Mouse (Mus musculus): Measurements from ENCODE around the gene Saal1.
"Not testable (repeated sequence)": the region's sequence is repeated elsewhere in the genome, so short reads cannot be mapped to it uniquely, and the experiment has no call there.

Gene Saal1

GRCm38 (mm10) chr7:46686827-46687226, 23.7 kb downstream of the Saal1 start:
- DNase-seq (ENCODE audit: low spot score), result no peak

GRCm38 (mm10) chr7:46680732-46681131, 29.7 kb downstream of the Saal1 start:
- no peak for DNase-seq (ENCODE audit: low spot score)

- not testable (repeated sequence) for DNase-seq (ENCODE audit: low spot score)
Measured at GRCm38 (mm10) chr7:46679044-46679443, 31.4 kb downstream of the Saal1 start.

- DNase-seq (ENCODE audit: low spot score), result no peak
Measured at GRCm38 (mm10) chr7:46678417-46678816, 32.1 kb downstream of the Saal1 start.

GRCm38 (mm10) chr7:46676808-46677360, 33.6 kb downstream of the Saal1 start:
- no peak for DNase-seq (ENCODE audit: low spot score)

GRCm38 (mm10) chr7:46675886-46676285, 34.6 kb downstream of the Saal1 start:
- no peak for DNase-seq (ENCODE audit: low spot score)

GRCm38 (mm10) chr7:46675061-46675460, 35.4 kb downstream of the Saal1 start:
- DNase-seq (ENCODE audit: low spot score), result no peak

- DNase-seq (ENCODE audit: low spot score), result no peak
Measured at GRCm38 (mm10) chr7:46672160-46672672, 38.3 kb downstream of the Saal1 start, which contains the start of gene Tph1. Gene Tph1 (minus strand): TSS chr7:46672537.

- no peak for DNase-seq (ENCODE audit: low spot score)
Measured at GRCm38 (mm10) chr7:46667256-46667655, 43.2 kb downstream of the Saal1 start.

- no peak for DNase-seq (ENCODE audit: low spot score)
Measured at GRCm38 (mm10) chr7:46665236-46665635, 45.2 kb downstream of the Saal1 start.

GRCm38 (mm10) chr7:46661591-46662090, 48.8 kb downstream of the Saal1 start:
- no peak for DNase-seq (ENCODE audit: low spot score)

- no peak for DNase-seq (ENCODE audit: low spot score)
Measured at GRCm38 (mm10) chr7:46652279-46652678, 58.2 kb downstream of the Saal1 start.

GRCm38 (mm10) chr7:46650231-46650630, 60.2 kb downstream of the Saal1 start:
- DNase-seq (ENCODE audit: low spot score), result not testable (repeated sequence)

- DNase-seq (ENCODE audit: low spot score), result no peak
Measured at GRCm38 (mm10) chr7:46648431-46649140, 61.9 kb downstream of the Saal1 start.

GRCm38 (mm10) chr7:46643172-46643571, 67.3 kb downstream of the Saal1 start:
- no peak for DNase-seq (ENCODE audit: low spot score)

GRCm38 (mm10) chr7:46640062-46640461, 70.4 kb downstream of the Saal1 start:
- DNase-seq (ENCODE audit: low spot score), result no peak

- DNase-seq (ENCODE audit: low spot score), result peak; percentile 75
Measured at GRCm38 (mm10) chr7:46639692-46640031, 70.8 kb downstream of the Saal1 start, which contains the start of gene Sergef. Gene Sergef (minus strand): TSS chr7:46639807.

- peak; percentile 2 for DNase-seq (ENCODE audit: low spot score)
Measured at GRCm38 (mm10) chr7:46638889-46639691, 71.4 kb downstream of the Saal1 start.

Data from spleen, adult 12 weeks (tissue).